Mouse (Mus musculus): Measurements from ENCODE around the gene Cux1. TPM values are rescaled to one million over a fixed set of nuclear protein-coding genes. Genes with fewer than 3 reads are reported as not detected.

Cux1 gene
- polyA plus RNA-seq, 1 experiment from 2014 or later, result 89.1 TPM

DNA sequence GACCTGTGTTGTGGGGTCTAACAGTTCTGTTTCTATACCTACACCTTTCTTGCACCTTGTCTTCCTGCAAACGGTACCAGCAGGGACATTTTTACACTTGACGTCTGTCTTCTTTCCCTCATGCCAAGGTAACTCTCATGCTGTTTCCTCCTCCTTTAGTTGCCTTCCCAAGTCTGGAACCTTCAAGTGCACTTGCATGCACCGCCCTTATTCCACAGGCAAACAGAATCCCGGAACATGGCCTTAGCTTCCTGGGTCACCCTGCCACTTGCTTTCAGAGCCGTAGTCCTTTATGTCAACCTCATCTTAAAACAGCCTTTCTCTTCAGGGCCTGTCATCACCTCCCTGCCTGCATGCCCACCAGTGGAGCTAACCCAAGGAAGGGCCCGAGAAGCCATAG, 15.7 kb downstream of the Cux1 start:
- 83% methylated on average over 6 of the region's 6 CpGs for WGBS
- no peak for DNase-seq (ENCODE audit: low spot score)
- Histone ChIP-seq H3K27me3 (ENCODE audit: control insufficient read depth, insufficient read depth, low read length) (no peaks in the 10 kb centered on the region), H3K9ac (no peak overlapping the region), H3K36me3 (replicated peaks; ENCODE audit: control insufficient read depth, insufficient read depth) (no peaks in the 10 kb centered on the region), H3K4me2 (replicated peaks) (no peak overlapping the region), H3K4me3 (replicated peaks; ENCODE audit: low read length) (no peak overlapping the region), H3K27ac (no peak overlapping the region), H3K9me3 (ENCODE audit: control insufficient read depth, low read length) (no peaks in the 10 kb centered on the region), H3K4me1 (replicated peaks; ENCODE audit: control insufficient read depth, insufficient read depth, low read length) (peaks cover 34% of the 10 kb centered on the region)
- no peak for ATAC-seq (ENCODE audit: low FRiP score)

DNA sequence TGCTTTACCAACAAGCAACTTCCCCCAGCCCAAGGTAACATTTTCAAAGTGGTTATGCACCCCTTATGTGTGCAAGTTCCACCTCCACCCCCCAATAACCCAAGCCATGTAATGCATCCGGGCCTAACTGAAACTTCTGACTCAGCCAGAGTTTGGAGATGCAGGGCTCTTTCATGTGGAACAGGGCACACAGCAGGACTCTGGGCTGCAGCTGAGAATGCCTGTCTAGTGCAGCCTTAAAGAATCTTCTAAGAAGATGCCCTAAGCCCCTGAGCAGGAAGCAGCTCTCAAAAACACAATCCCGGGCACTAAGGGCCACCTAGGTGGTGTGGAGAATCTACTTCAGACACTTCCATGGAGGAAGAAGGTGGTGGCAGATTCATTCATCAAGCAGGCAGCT, 16.6 kb downstream of the Cux1 start:
- Histone ChIP-seq H3K4me2 (replicated peaks) (no peak overlapping the region), H3K4me3 (replicated peaks; ENCODE audit: low read length) (no peak overlapping the region), H3K9me3 (ENCODE audit: control insufficient read depth, low read length) (no peaks in the 10 kb centered on the region), H3K27me3 (ENCODE audit: control insufficient read depth, insufficient read depth, low read length) (no peaks in the 10 kb centered on the region), H3K27ac (no peak overlapping the region), H3K36me3 (replicated peaks; ENCODE audit: control insufficient read depth, insufficient read depth) (no peaks in the 10 kb centered on the region), H3K9ac (no peak overlapping the region), H3K4me1 (replicated peaks; ENCODE audit: control insufficient read depth, insufficient read depth, low read length) (peaks cover 27% of the 10 kb centered on the region)
- 18% methylated on average over 2 of the region's 2 CpGs for WGBS
- DNase-seq (ENCODE audit: low spot score) (no peak), ATAC-seq (ENCODE audit: low FRiP score) (no peak)

- DNase-seq (ENCODE audit: low spot score) (no peak), ATAC-seq (ENCODE audit: low FRiP score) (no peak)
- Histone ChIP-seq H3K9me3 (ENCODE audit: control insufficient read depth, low read length) (no peaks in the 10 kb centered on the region), H3K36me3 (replicated peaks; ENCODE audit: control insufficient read depth, insufficient read depth) (no peaks in the 10 kb centered on the region), H3K4me3 (replicated peaks; ENCODE audit: low read length) (no peak overlapping the region), H3K27me3 (ENCODE audit: control insufficient read depth, insufficient read depth, low read length) (no peaks in the 10 kb centered on the region), H3K27ac (no peak overlapping the region), H3K9ac (no peak overlapping the region), H3K4me2 (replicated peaks) (no peak overlapping the region), H3K4me1 (replicated peaks; ENCODE audit: control insufficient read depth, insufficient read depth, low read length) (peaks cover 27% of the 10 kb centered on the region)
- WGBS, result 30% methylated on average over 2 of the region's 2 CpGs
These were observed 18.5 kb downstream of the Cux1 start for GRCm38 (mm10) chr5:136548776-136549175.

GRCm38 (mm10) chr5:136545061-136545460, 22.2 kb downstream of the Cux1 start:
- WGBS, result 94% methylated on average over 4 of the region's 4 CpGs
- Histone ChIP-seq H3K4me2 (replicated peaks) (no peak overlapping the region), H3K36me3 (replicated peaks; ENCODE audit: control insufficient read depth, insufficient read depth) (no peaks in the 10 kb centered on the region), H3K4me1 (replicated peaks; ENCODE audit: control insufficient read depth, insufficient read depth, low read length) (0 out of 2 replicates have a peak, but pooled peaks cover 3% of the 10 kb centered on the region), H3K4me3 (replicated peaks; ENCODE audit: low read length) (no peak overlapping the region), H3K9me3 (ENCODE audit: control insufficient read depth, low read length) (no peaks in the 10 kb centered on the region), H3K27ac (no peak overlapping the region), H3K9ac (no peak overlapping the region), H3K27me3 (ENCODE audit: control insufficient read depth, insufficient read depth, low read length) (no peaks in the 10 kb centered on the region)
- DNase-seq (ENCODE audit: low spot score), result no peak
- ATAC-seq (ENCODE audit: low FRiP score), result no peak

DNA sequence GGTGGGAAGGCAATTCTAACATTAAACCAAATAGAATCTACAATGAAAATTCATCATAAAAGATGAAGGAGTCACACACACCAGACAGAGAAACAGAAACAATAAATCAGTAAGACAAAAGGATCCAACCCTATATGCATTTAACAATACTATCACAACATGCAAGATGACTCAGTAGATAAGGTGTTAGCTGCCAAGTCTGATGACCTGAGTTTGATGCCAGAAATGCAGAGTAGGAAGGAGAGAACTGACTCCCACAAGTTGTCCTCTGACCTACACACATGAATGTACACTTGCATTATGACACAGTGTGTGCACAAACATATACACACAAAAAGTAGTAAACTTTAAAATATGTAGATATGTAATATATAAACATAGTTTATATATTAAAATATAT, 24.1 kb downstream of the Cux1 start:
- Histone ChIP-seq H3K27me3 (ENCODE audit: control insufficient read depth, insufficient read depth, low read length) (no peaks in the 10 kb centered on the region), H3K4me3 (replicated peaks; ENCODE audit: low read length) (no peak overlapping the region), H3K36me3 (replicated peaks; ENCODE audit: control insufficient read depth, insufficient read depth) (no peaks in the 10 kb centered on the region), H3K4me2 (replicated peaks) (no peak overlapping the region), H3K4me1 (replicated peaks; ENCODE audit: control insufficient read depth, insufficient read depth, low read length) (no peaks in the 10 kb centered on the region), H3K9ac (no peak overlapping the region), H3K9me3 (ENCODE audit: control insufficient read depth, low read length) (no peaks in the 10 kb centered on the region), H3K27ac (no peak overlapping the region)
- DNase-seq (ENCODE audit: low spot score) (no peak), ATAC-seq (ENCODE audit: low FRiP score) (no peak)

- no peaks in the 10 kb centered on the region for H3K27me3 ChIP-seq (ENCODE audit: control insufficient read depth, insufficient read depth, low read length)
- no peak overlapping the region for H3K27ac ChIP-seq
- DNase-seq (ENCODE audit: low spot score) (peak; percentile 40), ATAC-seq (ENCODE audit: low FRiP score) (no peak)
- no peak overlapping the region for H3K9ac ChIP-seq
- no peaks in the 10 kb centered on the region for H3K36me3 ChIP-seq (replicated peaks; ENCODE audit: control insufficient read depth, insufficient read depth)
- H3K4me2 ChIP-seq (replicated peaks), result no peak overlapping the region
- H3K9me3 ChIP-seq (ENCODE audit: control insufficient read depth, low read length), result no peaks in the 10 kb centered on the region
- H3K4me1 ChIP-seq (replicated peaks; ENCODE audit: control insufficient read depth, insufficient read depth, low read length), result no peaks in the 10 kb centered on the region
- H3K4me3 ChIP-seq (replicated peaks; ENCODE audit: low read length), result no peak overlapping the region
These were observed 26.3 kb downstream of the Cux1 start for GRCm38 (mm10) chr5:136540952-136541351.

DNA sequence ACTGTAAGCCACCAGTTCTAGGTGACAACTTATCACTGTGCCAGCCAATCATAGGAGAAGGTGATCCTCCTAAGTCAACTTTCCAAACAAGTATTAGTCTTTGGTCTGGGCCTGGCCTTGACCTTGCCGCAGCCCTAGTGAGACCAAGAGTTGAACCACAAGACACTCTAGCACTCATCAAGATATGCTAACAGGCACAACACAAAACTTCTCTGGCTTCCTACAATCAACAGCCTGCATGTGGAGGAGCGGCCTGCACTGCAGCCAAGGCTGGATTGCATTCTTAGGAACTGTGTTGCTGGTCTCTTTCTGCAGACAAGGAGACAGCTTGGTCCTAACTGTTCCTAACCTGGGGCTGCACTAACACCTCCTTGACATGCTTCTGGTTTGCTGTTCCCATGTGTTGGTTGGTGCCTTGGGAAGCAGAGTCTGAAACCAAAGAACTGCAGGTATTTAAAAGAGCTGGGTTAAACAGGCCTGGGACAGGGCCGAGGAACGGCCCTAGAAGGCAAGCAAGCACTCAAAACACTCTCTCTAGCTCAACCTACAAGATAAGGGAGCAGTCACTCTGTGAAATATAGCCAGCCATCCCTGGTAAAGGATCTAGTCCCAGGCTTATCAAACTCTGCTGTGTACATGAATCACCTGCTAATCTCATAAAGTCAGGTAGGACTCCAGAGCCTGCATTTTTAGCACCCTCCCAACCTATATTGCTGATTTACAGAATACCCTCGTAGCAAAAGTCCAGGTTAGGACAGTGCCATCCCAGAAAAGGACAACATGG, 27.0 kb downstream of the Cux1 start:
- H3K4me1 ChIP-seq (replicated peaks; ENCODE audit: control insufficient read depth, insufficient read depth, low read length), result no peaks in the 10 kb centered on the region
- no peak overlapping the region for H3K4me2 ChIP-seq (replicated peaks)
- WGBS, result 90% methylated on average over 5 of the region's 5 CpGs
- H3K36me3 ChIP-seq (replicated peaks; ENCODE audit: control insufficient read depth, insufficient read depth), result no peaks in the 10 kb centered on the region
- no peak overlapping the region for H3K27ac ChIP-seq
- no peak overlapping the region for H3K4me3 ChIP-seq (replicated peaks; ENCODE audit: low read length)
- no peaks in the 10 kb centered on the region for H3K27me3 ChIP-seq (ENCODE audit: control insufficient read depth, insufficient read depth, low read length)
- H3K9ac ChIP-seq, result no peak overlapping the region
- no peaks in the 10 kb centered on the region for H3K9me3 ChIP-seq (ENCODE audit: control insufficient read depth, low read length)
- DNase-seq (ENCODE audit: low spot score) (no peak), ATAC-seq (ENCODE audit: low FRiP score) (no peak)

GRCm38 (mm10) chr5:136536753-136537152, 30.5 kb downstream of the Cux1 start:
- DNase-seq (ENCODE audit: low spot score) (no peak), ATAC-seq (ENCODE audit: low FRiP score) (no peak)
- Histone ChIP-seq H3K36me3 (replicated peaks; ENCODE audit: control insufficient read depth, insufficient read depth) (no peaks in the 10 kb centered on the region), H3K9ac (no peak overlapping the region), H3K4me2 (replicated peaks) (no peak overlapping the region), H3K4me1 (replicated peaks; ENCODE audit: control insufficient read depth, insufficient read depth, low read length) (no peaks in the 10 kb centered on the region), H3K27ac (no peak overlapping the region), H3K27me3 (ENCODE audit: control insufficient read depth, insufficient read depth, low read length) (no peaks in the 10 kb centered on the region), H3K9me3 (ENCODE audit: control insufficient read depth, low read length) (no peaks in the 10 kb centered on the region), H3K4me3 (replicated peaks; ENCODE audit: low read length) (no peak overlapping the region)
- WGBS, result 89% methylated on average over 4 of the region's 4 CpGs

DNA sequence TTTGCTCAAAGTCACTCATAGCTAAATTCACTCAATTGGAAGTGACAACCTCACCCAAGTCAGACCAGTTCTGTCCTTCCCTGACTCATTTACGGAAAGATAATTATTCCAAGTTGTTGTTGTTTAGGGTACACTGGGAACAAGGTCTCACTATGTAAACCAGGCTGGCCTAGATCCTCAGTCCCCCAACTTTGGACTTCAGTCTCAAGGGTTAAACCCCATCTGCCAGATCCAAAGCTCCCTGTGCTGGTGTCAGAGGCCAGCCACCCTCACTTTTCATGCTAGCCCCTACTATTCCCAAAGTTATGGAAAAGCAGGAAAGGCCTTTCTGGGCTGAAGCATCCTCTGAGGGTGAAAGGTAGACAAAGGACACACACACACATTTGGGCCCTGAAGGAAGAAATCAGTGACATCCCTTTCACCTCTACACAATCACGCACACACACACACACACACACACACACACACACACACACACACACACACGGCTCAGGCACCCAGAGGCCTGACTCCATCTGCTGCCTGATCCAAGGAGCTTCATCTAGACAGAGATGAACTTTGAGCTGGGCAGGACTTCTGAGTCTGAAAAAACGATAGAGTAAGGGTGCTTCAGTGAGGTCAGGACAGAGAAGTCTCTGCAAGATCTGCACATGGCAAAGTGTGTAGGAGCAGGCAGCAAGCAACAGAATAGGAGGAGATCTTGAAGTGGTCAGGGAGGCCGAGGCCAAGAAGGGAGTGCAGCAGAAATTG, 31.1 kb downstream of the Cux1 start:
- 82% methylated on average over 5 of the region's 5 CpGs for whole genome bisulfite sequencing
- ATAC-seq (ENCODE audit: low FRiP score), result no peak
- no peak for DNase-seq (ENCODE audit: low spot score)

More for the DNA sequence above, 31.1 kb downstream of the Cux1 start:
- no peak overlapping the region for H3K4me2 ChIP-seq (replicated peaks)
- no peaks in the 10 kb centered on the region for H3K4me1 ChIP-seq (replicated peaks; ENCODE audit: control insufficient read depth, insufficient read depth, low read length)
- H3K4me3 ChIP-seq (replicated peaks; ENCODE audit: low read length), result no peak overlapping the region
- H3K9ac ChIP-seq, result no peak overlapping the region
- H3K9me3 ChIP-seq (ENCODE audit: control insufficient read depth, low read length), result no peaks in the 10 kb centered on the region
- no peaks in the 10 kb centered on the region for H3K27me3 ChIP-seq (ENCODE audit: control insufficient read depth, insufficient read depth, low read length)
- H3K27ac ChIP-seq, result no peak overlapping the region
- H3K36me3 ChIP-seq (replicated peaks; ENCODE audit: control insufficient read depth, insufficient read depth), result no peaks in the 10 kb centered on the region

Data from hindbrain, embryonic 14.5 days (tissue).